ENCODE assay signal across 19 mouse cellular contexts in genomic region chr7:49688521-49689399, GRCm38 (mm10). TPM values are rescaled to one million over a fixed set of nuclear protein-coding genes. Genes with fewer than 3 reads are reported as not detected.
DNase-seq lines count a peak whose midpoint lies in the region; ATAC-seq and TF ChIP-seq lines count a peak whose summit lies in the region.
"Had no signal": no experiment of that assay in that cellular context is flagged by ENCODE, and none has a peak within 500 bp of the region (broad histone marks: within the 10 kb centered on the region; RNA-seq: fewer than 3 reads in every experiment).

No protein-coding gene starts in this region.

- DNase-seq in forebrain, embryonic 11.5 days (ENCODE audit: low spot score): peak; percentile 51
- DNase-seq in forebrain, postnatal 0 days: no peak
- DNase-seq in kidney, adult 2 months: no peak
- no peak for DNase-seq in neural tube, embryonic 10.5 days (ENCODE audit: extremely low spot score, low spot score)
- DNase-seq in embryo, embryonic 10.5 days (ENCODE audit: low spot score): no peak
- DNase-seq: cerebellum, adult 8-10 months; gastrocnemius, adult 2 months; kidney, adult 18-20 months; lung, adult 2 months; right cerebral cortex, adult 18-20 months; thymus, adult 18-20 months had no signal

- TF ChIP-seq CTCF in forebrain, postnatal 0 days (IDR thresholded peaks at IDR 0.05; ENCODE audit: low read depth): no peak
- TF ChIP-seq CTCF in kidney, adult 2 months (conservative IDR thresholded peaks at IDR 0.05; ENCODE audit: insufficient read depth, insufficient read length, low read depth, low read length): no peak

- no peaks in the 10 kb centered on the region for H3K36me3 ChIP-seq in forebrain, embryonic 11.5 days (ENCODE audit: control insufficient read depth, insufficient read depth, low read length)
- no peaks in the 10 kb centered on the region for H3K36me3 ChIP-seq in forebrain, postnatal 0 days (ENCODE audit: insufficient read depth)
- no peaks in the 10 kb centered on the region for H3K36me3 ChIP-seq in kidney, embryonic 15.5 days
- no peaks in the 10 kb centered on the region for H3K36me3 ChIP-seq in kidney, adult 2 months (ENCODE audit: control insufficient read depth, insufficient read depth, low read length)
- H3K36me3 ChIP-seq in neural tube, embryonic 12.5 days: no peaks in the 10 kb centered on the region
- no peaks in the 10 kb centered on the region for H3K36me3 ChIP-seq in liver, embryonic 12.5 days
- H3K36me3 ChIP-seq: hindbrain, embryonic 13.5 days; neural tube, embryonic 15.5 days had no signal

- no peak overlapping the region for H3K4me3 ChIP-seq in forebrain, embryonic 11.5 days (ENCODE audit: low read depth, low read length)
- H3K4me3 ChIP-seq in forebrain, postnatal 0 days (ENCODE audit: low read depth, low read length): no peak overlapping the region
- no peak overlapping the region for H3K4me3 ChIP-seq in kidney, embryonic 15.5 days (replicated peaks)
- H3K4me3 ChIP-seq in kidney, adult 2 months (ENCODE audit: insufficient read depth, low read depth, low read length): no peak overlapping the region
- H3K4me3 ChIP-seq in neural tube, embryonic 12.5 days: no peak overlapping the region
- no peak overlapping the region for H3K4me3 ChIP-seq in liver, embryonic 12.5 days
- H3K4me3 ChIP-seq: forebrain, embryonic 13.5 days; gastrocnemius, adult 2 months; hindbrain, embryonic 13.5 days; neural tube, embryonic 15.5 days had no signal

- no peak overlapping the region for H3K27ac ChIP-seq in forebrain, embryonic 11.5 days (ENCODE audit: low read depth, low read length)
- H3K27ac ChIP-seq in forebrain, postnatal 0 days (ENCODE audit: low read depth, low read length): no peak overlapping the region
- no peak overlapping the region for H3K27ac ChIP-seq in kidney, embryonic 15.5 days
- no peak overlapping the region for H3K27ac ChIP-seq in kidney, adult 2 months (ENCODE audit: insufficient read depth, low read depth, low read length)
- H3K27ac ChIP-seq in neural tube, embryonic 12.5 days: no peak overlapping the region
- H3K27ac ChIP-seq in liver, embryonic 12.5 days: no peak overlapping the region
- H3K27ac ChIP-seq: forebrain, embryonic 13.5 days; gastrocnemius, adult 2 months; hindbrain, embryonic 13.5 days; neural tube, embryonic 15.5 days had no signal

- peaks cover 78% of the 10 kb centered on the region for H3K27me3 ChIP-seq in forebrain, embryonic 11.5 days (ENCODE audit: control insufficient read depth, insufficient read depth, low read length)
- peaks cover 56% of the 10 kb centered on the region for H3K27me3 ChIP-seq in forebrain, postnatal 0 days (ENCODE audit: insufficient read depth, low read length)
- H3K27me3 ChIP-seq in kidney, embryonic 15.5 days: peaks cover 89% of the 10 kb centered on the region
- no peaks in the 10 kb centered on the region; the same call in 1 of the 2 replicates for H3K27me3 ChIP-seq in kidney, adult 2 months (replicated peaks; ENCODE audit: control insufficient read depth, insufficient read depth, low read length)
- peaks cover 93% of the 10 kb centered on the region for H3K27me3 ChIP-seq in neural tube, embryonic 12.5 days (replicated peaks)
- peaks cover 29% of the 10 kb centered on the region for H3K27me3 ChIP-seq in liver, embryonic 12.5 days (replicated peaks)

- WGBS in forebrain, embryonic 11.5 days: 2% methylated on average over 10 of the region's 10 CpGs
- 9% methylated on average over 10 of the region's 10 CpGs for WGBS in forebrain, postnatal 0 days
- 4% methylated on average over 10 of the region's 10 CpGs for WGBS in kidney, embryonic 15.5 days
- WGBS in kidney, adult 2 months: 5% methylated on average over 10 of the region's 10 CpGs
- 3% methylated on average over 10 of the region's 10 CpGs for WGBS in neural tube, embryonic 12.5 days
- WGBS in liver, embryonic 12.5 days (ENCODE audit: insufficient replicate concordance): 14% methylated on average over 10 of the region's 10 CpGs

- no peak overlapping the region for H3K9ac ChIP-seq in forebrain, embryonic 11.5 days (ENCODE audit: low read length)
- H3K9ac ChIP-seq in forebrain, postnatal 0 days: no peak overlapping the region
- H3K9ac ChIP-seq in kidney, embryonic 15.5 days: no peak overlapping the region
- H3K9ac ChIP-seq in neural tube, embryonic 12.5 days: no peak overlapping the region
- no peak overlapping the region for H3K9ac ChIP-seq in liver, embryonic 12.5 days
- H3K9ac ChIP-seq: forebrain, embryonic 13.5 days; hindbrain, embryonic 13.5 days; neural tube, embryonic 15.5 days had no signal

- H3K4me2 ChIP-seq in forebrain, embryonic 11.5 days (ENCODE audit: low read depth, low read length, severe bottlenecking): no peak overlapping the region
- H3K4me2 ChIP-seq in forebrain, postnatal 0 days (ENCODE audit: low read depth): no peak overlapping the region
- 0 out of 2 replicates have a peak overlapping the region, but pooled peaks have one; percentile 14 for H3K4me2 ChIP-seq in kidney, embryonic 15.5 days
- H3K4me2 ChIP-seq in neural tube, embryonic 12.5 days (replicated peaks): peak overlapping the region; percentile 24; the same call in 1 of the 2 replicates
- peak overlapping the region; percentile 18; the same call in 1 of the 2 replicates for H3K4me2 ChIP-seq in liver, embryonic 12.5 days
- H3K4me2 ChIP-seq: forebrain, embryonic 13.5 days; hindbrain, embryonic 13.5 days; neural tube, embryonic 15.5 days had no signal

- ATAC-seq in forebrain, embryonic 11.5 days (replicated peaks; ENCODE audit: low FRiP score): no peak
- ATAC-seq in forebrain, postnatal 0 days: no peak
- no peak for ATAC-seq in kidney, embryonic 15.5 days (replicated peaks; ENCODE audit: low FRiP score)
- no peak for ATAC-seq in neural tube, embryonic 12.5 days (ENCODE audit: low FRiP score, low read depth)
- no peak for ATAC-seq in liver, embryonic 12.5 days
- ATAC-seq: forebrain, embryonic 13.5 days had no signal

- H3K9me3 ChIP-seq in forebrain, embryonic 11.5 days (ENCODE audit: control insufficient read depth, low read length): no peaks in the 10 kb centered on the region
- no peaks in the 10 kb centered on the region for H3K9me3 ChIP-seq in forebrain, postnatal 0 days (ENCODE audit: low read length)
- H3K9me3 ChIP-seq in kidney, embryonic 15.5 days (replicated peaks): no peaks in the 10 kb centered on the region
- no peaks in the 10 kb centered on the region for H3K9me3 ChIP-seq in neural tube, embryonic 12.5 days
- no peaks in the 10 kb centered on the region for H3K9me3 ChIP-seq in liver, embryonic 12.5 days (replicated peaks)
- H3K9me3 ChIP-seq: forebrain, embryonic 13.5 days; hindbrain, embryonic 13.5 days; neural tube, embryonic 15.5 days had no signal

- TF ChIP-seq POLR2A in kidney, adult 2 months (IDR thresholded peaks at IDR 0.05; ENCODE audit: low read depth, low read length): no peak

- peaks cover 17% of the 10 kb centered on the region; the same call in 1 of the 2 replicates for H3K4me1 ChIP-seq in forebrain, embryonic 11.5 days (replicated peaks; ENCODE audit: control insufficient read depth, insufficient read depth, low read length)
- no peaks in the 10 kb centered on the region for H3K4me1 ChIP-seq in forebrain, postnatal 0 days (ENCODE audit: insufficient read depth)
- H3K4me1 ChIP-seq in kidney, embryonic 15.5 days: peaks cover 17% of the 10 kb centered on the region
- H3K4me1 ChIP-seq in kidney, adult 2 months (ENCODE audit: control insufficient read depth, insufficient read depth, low read length): no peaks in the 10 kb centered on the region
- H3K4me1 ChIP-seq in neural tube, embryonic 12.5 days: 0 out of 2 replicates have a peak, but pooled peaks cover 5% of the 10 kb centered on the region
- no peaks in the 10 kb centered on the region for H3K4me1 ChIP-seq in liver, embryonic 12.5 days
- H3K4me1 ChIP-seq: neural tube, embryonic 15.5 days had no signal

RNA-seq across cellular contexts. Expression of gene Dbx1, which starts 52.1 kb away (rescaled TPM):
- 31.0 and 33.3 TPM in 2 replicates for polyA plus RNA-seq in forebrain, embryonic 11.5 days (2014; fragmentation: Nextera tagmentation; extraction: Ambion mirVana)
- 0.08 and 0.33 TPM in 2 replicates for total RNA-seq in forebrain, postnatal 0 days (2014; rRNA removed)
- polyA plus RNA-seq in forebrain, postnatal 0 days (2015; fragmentation: Nextera tagmentation; extraction: Ambion mirVana): 0.15 and 0.61 TPM in 2 replicates
- polyA plus RNA-seq in kidney, embryonic 15.5 days (2015; fragmentation: Nextera tagmentation; extraction: Ambion mirVana): 0.24 and 0.43 TPM in 2 replicates
- polyA plus RNA-seq in kidney, adult 2 months (2012; rRNA removed): not detected in 2 replicates
- polyA plus RNA-seq in neural tube, embryonic 12.5 days (2016; fragmentation: Nextera tagmentation; extraction: Ambion mirVana): 13.1 and 16.9 TPM in 2 replicates
- 0.08 TPM in 1 of 2 replicates, not detected in the other for polyA plus RNA-seq in liver, embryonic 12.5 days (2016; fragmentation: Nextera tagmentation; extraction: Ambion mirVana)
- total RNA-seq: gastrocnemius, adult 2 months; layer of hippocampus, adult 18-20 months; left cerebral cortex, adult 8-10 months had no signal
- polyA plus RNA-seq: lung, adult 2 months had no signal

Comparison
In these comparisons a context has a peak if more than half of its experiments do, and no peak if none do; other contexts are left out.
1. H3K4me2 ChIP-seq: peak in kidney, embryonic 15.5 days (single experiment), neural tube, embryonic 12.5 days (single experiment) and liver, embryonic 12.5 days (single experiment); none in forebrain, embryonic 11.5 days (single experiment) and forebrain, postnatal 0 days (single experiment).